Mouse (Mus musculus): Measurements from ENCODE around the gene Ush2a.

DNA sequence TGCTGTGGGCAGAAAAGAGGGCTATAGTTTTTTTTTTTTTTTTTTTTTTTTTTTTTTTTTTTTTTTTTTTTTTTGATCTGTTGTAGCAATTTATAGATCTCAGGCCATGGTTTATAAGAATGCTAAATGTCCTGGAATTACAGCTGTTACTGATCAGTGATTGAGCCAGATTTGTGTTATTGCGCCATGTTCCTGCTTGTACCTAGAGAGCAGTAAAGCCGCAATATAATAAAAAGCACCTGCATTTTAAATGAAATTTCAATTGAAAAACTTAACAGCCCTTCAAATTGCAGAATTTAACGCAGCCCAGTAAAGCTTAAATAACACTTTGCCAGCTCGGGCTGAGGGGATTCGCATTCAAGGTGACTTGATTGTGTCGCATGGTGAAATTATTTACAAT is 465.1 kb downstream of the Ush2a start:
- TF ChIP-seq CTCF (IDR thresholded peaks at IDR 0.05 in 2 of 3, conservative IDR thresholded peaks at IDR 0.05 in 1 of 3; ENCODE audit: control insufficient read depth in 1 of 3, insufficient read depth in 1 of 3, low read depth in 2 of 3, low read length in 3 of 3, poor library complexity in 1 of 3, severe bottlenecking in 1 of 3) (no peak), MYB (IDR thresholded peaks at IDR 0.05; ENCODE audit: low read depth, low read length) (no peak), POLR2A (IDR thresholded peaks at IDR 0.05; ENCODE audit: control insufficient read depth in 1 of 2, insufficient read depth in 1 of 2, low read depth in 1 of 2, low read length in 2 of 2, poor library complexity in 1 of 2) (no peak), TAL1 (IDR thresholded peaks at IDR 0.05; ENCODE audit: low read length) (no peak), MYC (IDR thresholded peaks at IDR 0.05; ENCODE audit: low read depth, low read length) (no peak)

Measured in MEL (cell line).